Mouse (Mus musculus) cortical plate, adult 2 months (tissue): ENCODE results near the gene Dtymk.

Experiments
- CTCF ChIP-seq: fragments of 200-500 bp; IDR thresholded peaks from 2 replicates; pipeline ENCODE4 v1.5.1; 2011; ENCODE audit warnings: mild to moderate bottlenecking, control low read depth, low read length; ENCODE audit not compliant: insufficient read depth; ENCODE audit errors: extremely low read depth
- POLR2A ChIP-seq: fragments of 200-500 bp; IDR thresholded peaks from 2 replicates; pipeline ENCODE4 v1.6.1; 2011; ENCODE audit warnings: mild to moderate bottlenecking, low read length, control low read depth; ENCODE audit not compliant: insufficient read depth; ENCODE audit errors: extremely low read depth

DNA sequence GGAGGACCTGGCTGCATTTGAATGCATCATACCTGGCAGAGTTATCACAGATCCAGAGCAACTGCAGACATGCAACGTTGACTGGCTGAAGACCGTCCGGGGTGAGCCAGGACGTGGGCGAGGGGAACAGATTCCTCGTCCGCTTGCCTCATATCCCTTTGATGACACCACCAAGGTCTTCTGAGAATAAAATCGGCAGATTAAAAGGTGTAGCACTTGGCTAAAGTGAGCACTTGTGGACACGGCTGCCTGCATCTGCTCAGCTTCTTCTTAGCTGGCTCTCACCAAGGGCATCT is 24.8 kb upstream of the Dtymk start:
- TF ChIP-seq CTCF (no peak), POLR2A (no peak)
